Mouse (Mus musculus) erythroid progenitor cell, adult 5-6 weeks (primary cell): ENCODE results near the gene Dclre1b. TPM values are rescaled to one million over a fixed set of nuclear protein-coding genes. Genes with fewer than 3 reads are reported as not detected.
"Not testable (repeated sequence)": the region's sequence is repeated elsewhere in the genome, so short reads cannot be mapped to it uniquely, and the experiment has no call there.

Experiments used
- ATAC-seq: replicated peaks from 2 replicates; pipeline ENCODE4 v1.8.0; 2016; ENCODE audit warnings: moderate number of reproducible peaks, mild to moderate bottlenecking, moderate TSS enrichment, inconsistent platforms; ENCODE audit not compliant: poor library complexity, low FRiP score, severe bottlenecking
- total RNA-seq, 2 experiments: library from RNA; stranded (forward) in 1 of 2; stranded (reverse) in 1 of 2; fragments of 150-400 nt in 1 of 2; fragments of 186-747, 209-891 nt in 1 of 2; gene quantifications; 2 replicates each; pipeline versions ENCODE4 v1.2.3 to v1.2.4; 2015 to 2017; ENCODE audit warnings: low replicate concordance in 2 of 2

The Dclre1b gene
- total RNA-seq (2015; ENCODE audit: low replicate concordance) (14.3 and 22.0 TPM in 2 replicates), total RNA-seq (2017; ENCODE audit: low replicate concordance) (13.4 and 23.0 TPM in 2 replicates)

GRCm38 (mm10) chr3:103808891-103809798, at the start of gene Dclre1b, which contains the start of the genes Ap4b1 and Gm43064:
Gene Dclre1b, minus strand, starts transcription at chr3:103809444.
Gene Ap4b1, plus strand, starts transcription at chr3:103809520.
Gene Gm43064, plus strand, starts transcription at chr3:103809573.
- ATAC-seq, result peak; percentile 86

GRCm38 (mm10) chr3:103857977-103858563, 48.8 kb upstream of the Dclre1b start:
- ATAC-seq, result no peak

GRCm38 (mm10) chr3:103857036-103857805, 48.0 kb upstream of the Dclre1b start:
- no peak for ATAC-seq

GRCm38 (mm10) chr3:103853804-103854203, 44.6 kb upstream of the Dclre1b start:
- ATAC-seq, result no peak

GRCm38 (mm10) chr3:103852565-103853299, 43.5 kb upstream of the Dclre1b start:
- ATAC-seq, result peak; percentile 78

- no peak for ATAC-seq
These were observed 42.6 kb upstream of the Dclre1b start for GRCm38 (mm10) chr3:103851882-103852281.

- no peak for ATAC-seq
These were observed 42.2 kb upstream of the Dclre1b start for GRCm38 (mm10) chr3:103851481-103851880.

- ATAC-seq, result no peak
These were observed 41.6 kb upstream of the Dclre1b start for GRCm38 (mm10) chr3:103850644-103851363.

- not testable (repeated sequence) for ATAC-seq
These were observed 31.7 kb upstream of the Dclre1b start for GRCm38 (mm10) chr3:103840946-103841345.

GRCm38 (mm10) chr3:103840195-103840594, 31.0 kb upstream of the Dclre1b start:
- ATAC-seq, result not testable (repeated sequence)

- no peak for ATAC-seq
These were observed 30.5 kb upstream of the Dclre1b start for GRCm38 (mm10) chr3:103839711-103840110.

- ATAC-seq, result no peak
These were observed 27.2 kb upstream of the Dclre1b start for GRCm38 (mm10) chr3:103836453-103836852.

GRCm38 (mm10) chr3:103835951-103836310, 26.7 kb upstream of the Dclre1b start:
- ATAC-seq, result no peak

GRCm38 (mm10) chr3:103835272-103835950, 26.2 kb upstream of the Dclre1b start:
- ATAC-seq, result no peak

GRCm38 (mm10) chr3:103834001-103834400, 24.8 kb upstream of the Dclre1b start:
- ATAC-seq, result no peak

- no peak for ATAC-seq
These were observed 23.2 kb upstream of the Dclre1b start, which contains the start of gene Bcl2l15 for GRCm38 (mm10) chr3:103832426-103832825. Gene Bcl2l15, plus strand, starts transcription at chr3:103832601.

GRCm38 (mm10) chr3:103831146-103831545, 21.9 kb upstream of the Dclre1b start:
- no peak for ATAC-seq

- ATAC-seq, result not testable (repeated sequence)
These were observed 21.4 kb upstream of the Dclre1b start for GRCm38 (mm10) chr3:103830681-103831080.
